Mouse (Mus musculus) right cerebral cortex, adult 18-20 months (tissue): ENCODE measurements around the gene Gm379.

Source experiments
- DNase-seq: peaks from one replicate; pipeline ENCODE4 v3.0.0; 2022; ENCODE audit warnings: mixed read lengths

Gm379 gene

DNA sequence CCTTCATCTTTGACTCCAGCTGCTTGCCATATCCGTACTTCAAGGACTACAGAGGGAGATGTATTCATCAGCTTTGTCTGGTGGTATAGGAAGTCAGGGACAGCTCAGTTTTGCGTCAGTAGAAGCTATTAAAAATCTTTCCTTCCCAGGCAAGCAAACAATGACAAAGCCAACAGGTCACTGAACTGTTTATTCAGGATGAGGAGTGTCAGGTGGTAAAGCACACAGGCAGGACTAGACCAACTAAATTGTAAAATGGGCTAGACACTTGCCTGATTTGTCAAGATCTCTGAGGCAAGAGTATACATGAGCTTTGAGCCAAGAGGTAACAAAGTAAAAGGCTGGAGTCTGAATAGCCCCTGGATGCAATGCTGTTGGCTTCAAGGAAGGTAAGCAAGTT, at the start of gene Gm379:
TSS of gene Gm379 (minus strand) at position 7 of the 400 bp plus-strand sequence.
- DNase-seq, result no peak

DNA sequence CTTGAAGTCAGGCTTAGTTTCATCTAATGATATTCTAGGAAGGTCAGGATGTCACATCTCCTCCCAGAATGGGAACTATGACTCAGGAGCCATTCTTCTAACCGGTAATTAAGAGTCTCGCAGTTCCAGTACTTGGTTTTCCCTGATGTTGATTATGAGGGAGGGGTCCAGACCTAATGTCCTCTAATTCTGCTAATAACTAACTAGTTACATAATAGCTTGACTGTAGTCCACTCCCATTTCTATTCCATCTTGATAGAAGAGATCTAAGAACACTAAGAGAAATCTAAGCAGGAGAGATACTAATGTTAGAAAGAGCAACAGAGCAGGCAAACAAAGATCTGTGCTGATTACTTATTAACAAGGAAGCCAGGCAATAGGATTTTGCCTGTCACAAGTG, 39.6 kb upstream of the Gm379 start:
- no peak for DNase-seq

DNA sequence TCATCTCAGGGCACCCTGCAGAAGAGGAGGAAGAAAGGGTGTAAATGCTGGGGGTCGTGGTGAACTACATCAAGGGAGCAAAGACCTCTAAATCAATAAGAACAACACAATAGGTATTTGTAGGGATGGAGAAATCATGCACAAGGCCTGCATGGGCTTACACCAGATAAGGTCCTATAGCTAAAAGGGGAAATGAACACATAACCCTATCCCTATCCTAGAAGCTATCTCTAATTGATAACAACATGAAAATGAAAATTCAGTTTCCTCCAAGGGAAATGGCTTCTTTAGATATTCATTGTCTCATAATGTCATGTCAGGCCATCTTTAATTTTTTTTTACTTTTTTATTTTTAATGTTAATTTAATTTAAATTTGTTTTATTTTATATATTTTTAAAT, 4.2 kb upstream of the Gm379 start:
- no peak for DNase-seq

DNA sequence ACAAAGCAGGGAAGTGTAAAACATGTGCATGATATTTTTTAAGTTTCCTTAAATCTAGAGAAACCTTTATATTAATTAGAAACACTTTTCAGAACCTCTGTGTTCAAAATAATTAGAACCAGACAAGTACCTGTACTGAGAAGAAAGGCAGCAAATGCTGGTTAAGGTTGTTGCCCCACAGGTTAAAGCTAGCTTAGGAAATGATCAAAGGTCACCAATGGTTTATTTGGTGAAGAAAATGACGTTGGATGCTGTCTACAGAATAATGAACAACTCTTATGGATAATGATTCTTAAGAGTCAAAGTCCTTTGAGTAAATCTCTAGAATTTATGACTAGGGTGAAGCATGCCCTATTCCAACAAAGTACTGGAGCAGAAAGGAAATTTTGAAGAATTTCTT, 42.7 kb downstream of the Gm379 start:
- DNase-seq, result no peak

DNA sequence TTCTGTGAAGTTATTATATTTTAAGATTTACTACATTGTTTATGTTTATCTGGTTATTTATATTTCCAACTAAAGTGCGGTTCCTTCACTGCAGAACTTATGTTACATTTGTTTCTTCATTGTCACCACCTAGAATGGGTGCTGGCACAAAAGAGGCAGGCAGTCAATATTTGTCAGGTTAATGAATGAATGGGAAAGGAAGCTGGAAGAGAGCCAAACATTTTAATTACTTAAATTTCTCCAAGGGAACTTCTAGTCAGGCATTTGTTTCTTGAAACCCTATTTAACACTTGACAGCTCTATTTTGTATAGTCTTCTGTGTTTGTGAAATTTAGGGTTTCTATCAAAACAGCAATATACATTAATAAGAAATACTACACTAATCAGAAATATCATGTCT, 43.8 kb downstream of the Gm379 start:
- no peak for DNase-seq
